Mouse (Mus musculus) CD4-positive helper T cell, adult 2 months (primary cell): ENCODE data around the gene Gm5936.
"Not testable (repeated sequence)": the region's sequence is repeated elsewhere in the genome, so short reads cannot be mapped to it uniquely, and the experiment has no call there.

ENCODE experiments used
- DNase-seq: peaks from one replicate; pipeline ENCODE4 v3.0.0-alpha.2; 2012; ENCODE audit warnings: low read depth, missing footprints, low spot score

Gm5936 gene

GRCm38 (mm10) chrX:74836842-74837522, at the start of gene Gm5936:
Gm5936 (plus strand) TSS chrX:74837196.
- not testable (repeated sequence) for DNase-seq

- DNase-seq: not testable (repeated sequence)
These were observed 19.1 kb downstream of the Gm5936 start for GRCm38 (mm10) chrX:74856104-74856503.

GRCm38 (mm10) chrX:74880123-74880522, 43.1 kb downstream of the Gm5936 start:
- DNase-seq: not testable (repeated sequence)
